Mouse (Mus musculus) left cerebral cortex, postnatal 4 days (tissue): Measurements from ENCODE around the gene Cxcl9. TPM values are rescaled to one million over a fixed set of nuclear protein-coding genes. Genes with fewer than 3 reads are reported as not detected.

Experiments
- DNase-seq: peaks from one replicate; pipeline ENCODE4 v3.0.0-alpha.2; 2022
- intact Hi-C: fragments of 180-260 bp; cut with DNase I; formaldehyde crosslinking; loops from one replicate; pipeline ENCODE4 v1.15.1; 2025
- total RNA-seq, 2 experiments: library from RNA; stranded (reverse); gene quantifications; 2 replicates each; pipeline ENCODE4 v1.2.3; 2021

The Cxcl9 gene
- total RNA-seq, 2 experiments from 2014 or later, result not detected

DNA sequence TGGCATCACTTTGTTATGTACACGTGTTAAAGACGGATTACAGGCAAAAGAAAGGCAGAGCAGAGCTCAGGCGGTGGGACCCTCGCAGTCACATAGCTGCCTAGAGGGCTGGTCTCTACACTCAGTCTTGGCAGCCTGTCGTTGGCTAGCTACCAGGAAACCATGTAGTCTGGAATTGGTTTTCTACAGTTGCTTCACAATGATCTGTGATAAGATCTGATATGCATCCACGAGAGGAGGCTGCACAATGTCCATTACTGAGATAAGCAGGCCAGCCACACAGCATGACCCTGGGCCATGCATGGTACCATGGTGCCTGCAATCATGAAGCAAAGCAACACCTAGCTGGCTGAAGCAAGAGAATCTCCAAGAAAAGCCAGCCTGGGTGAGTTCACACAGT, 40.0 kb downstream of the Cxcl9 start:
- intact Hi-C loops, result no loop called here
- DNase-seq, result no peak

DNA sequence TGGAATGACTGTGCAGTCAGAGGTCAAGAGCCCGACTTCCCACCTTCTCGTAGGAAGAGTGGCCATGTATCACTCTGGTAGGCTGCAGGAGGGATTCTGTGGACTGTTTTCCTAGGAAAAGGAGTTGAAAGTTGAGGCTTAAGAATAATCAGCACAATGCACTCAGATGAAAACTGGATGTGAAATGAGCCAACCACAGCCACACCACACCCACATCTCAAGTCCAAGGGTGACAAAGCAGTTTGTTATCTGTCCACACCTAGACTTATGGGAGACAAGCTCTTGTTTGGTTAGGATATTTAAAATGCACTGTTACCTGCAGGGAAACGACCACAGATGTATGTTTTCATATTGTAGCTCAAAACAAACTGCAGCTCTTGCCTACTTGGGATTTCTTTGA, 44.8 kb downstream of the Cxcl9 start:
- DNase-seq, result no peak
- intact Hi-C loops, result no loop called here

DNA sequence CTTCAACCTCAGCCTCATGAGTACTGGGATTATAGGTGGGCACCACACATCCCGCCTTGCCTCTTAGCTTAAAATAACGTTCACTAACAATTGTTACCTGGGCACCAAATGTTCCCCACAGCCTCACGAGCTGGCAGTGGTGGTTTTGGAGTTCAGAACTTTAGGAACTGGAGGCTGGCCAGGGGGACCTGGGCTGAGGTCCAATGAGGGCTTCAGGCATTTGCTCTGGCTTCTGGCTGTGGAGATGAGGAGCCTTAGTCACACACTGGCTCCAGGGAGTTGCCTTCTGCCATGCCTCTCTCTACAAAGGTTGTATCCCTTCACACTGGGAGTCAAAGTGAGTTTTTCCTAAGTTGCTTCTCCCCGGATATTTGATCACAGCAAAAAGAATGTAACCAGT, 45.3 kb downstream of the Cxcl9 start:
- DNase-seq, result no peak
- intact Hi-C loops, result no loop called here

DNA sequence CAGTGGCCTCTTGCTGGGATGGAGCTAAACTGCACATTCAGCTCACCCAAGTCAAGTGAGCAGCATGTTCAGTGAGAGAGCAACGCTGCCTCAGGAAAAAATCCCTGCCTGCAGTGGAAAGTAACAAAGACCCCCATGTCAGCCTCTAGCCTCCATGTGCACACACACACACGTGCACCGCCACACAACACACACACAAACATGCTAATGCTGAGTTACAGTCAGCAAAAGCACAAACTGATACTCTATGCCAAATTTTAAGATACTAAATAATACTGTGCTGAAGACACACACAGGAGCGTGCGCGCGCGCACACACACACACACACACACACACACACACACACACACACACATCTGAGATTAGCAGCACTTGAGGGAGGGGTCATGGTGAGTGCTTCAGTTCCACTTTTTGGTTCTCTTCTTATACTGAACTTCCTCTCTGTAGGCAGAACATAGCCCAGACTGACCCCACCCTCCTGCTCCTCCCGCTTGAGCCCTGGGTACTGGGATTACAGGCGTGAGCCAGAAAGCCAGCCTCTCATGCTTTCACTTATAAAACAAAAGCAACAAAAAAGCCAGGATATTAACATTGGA, 48.8 kb downstream of the Cxcl9 start:
- DNase-seq, result no peak
- intact Hi-C loops, result no loop called here

DNA sequence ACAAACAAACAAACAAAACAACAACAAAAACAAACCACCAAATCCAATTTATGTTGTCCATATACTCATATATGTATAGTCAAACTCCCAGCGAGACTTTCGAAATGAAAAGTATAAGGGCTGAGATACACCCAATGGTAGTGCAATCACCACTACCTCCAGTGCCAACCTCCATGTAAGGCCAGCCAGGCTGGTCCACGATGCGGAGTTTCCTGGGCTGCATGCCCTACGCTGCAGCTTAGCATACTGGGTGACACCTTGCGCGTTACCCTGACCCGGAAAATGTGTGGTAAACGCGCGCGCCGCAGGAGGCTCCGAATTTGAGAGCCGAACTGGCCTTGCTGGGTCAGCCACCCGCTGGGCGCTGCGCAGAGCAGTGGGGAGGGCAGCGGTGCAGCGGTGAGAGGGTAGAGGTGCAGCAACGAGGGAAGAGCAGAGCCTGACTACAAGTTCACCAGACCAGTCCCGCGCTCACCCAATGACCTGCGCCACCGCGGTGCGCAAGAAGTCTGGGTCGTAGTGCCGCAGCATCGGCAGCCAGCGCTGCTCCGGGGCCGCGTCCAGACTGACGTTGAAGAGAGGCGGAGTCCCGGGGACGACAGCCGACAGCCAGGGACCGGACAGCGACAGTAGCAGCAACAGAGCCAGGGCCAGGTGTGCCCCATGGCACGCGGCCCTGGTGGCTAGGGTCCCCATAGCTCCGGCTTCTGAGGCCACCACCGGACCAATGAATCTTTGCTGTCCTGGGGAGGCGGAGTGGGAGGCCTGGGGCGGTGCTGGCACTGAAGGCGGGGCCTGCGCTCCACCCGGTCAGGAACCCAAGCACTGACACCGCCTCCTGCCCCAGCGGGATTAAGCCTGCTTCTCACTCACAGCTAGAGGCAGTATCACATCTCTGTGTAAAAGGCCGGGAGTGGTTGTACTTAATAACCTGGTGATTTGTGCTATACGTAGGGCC, 50.2 kb downstream of the Cxcl9 start, which contains the start of gene Naaa:
Gene Naaa (minus strand): TSS at position 734 of the 958 bp plus-strand sequence.
- intact Hi-C loops, result no loop called here
- DNase-seq, result peak; percentile 74

Other genes starting within 250 kb of the Cxcl9 start
- gene G3bp2, start 244.4 kb downstream of the Cxcl9 start, total RNA-seq, result 100 to 1,000 TPM; 201 to 203 TPM
- gene Uso1, start 190.1 kb downstream of the Cxcl9 start, total RNA-seq, result 10 to 100 TPM; 62.2 to 65.0 TPM
- not detected for gene U90926, start 112.7 kb downstream of the Cxcl9 start, total RNA-seq
- under 1 TPM in 1 of 2 experiments, not detected in 1; 0.34 TPM for gene Ppef2, start 71.8 kb downstream of the Cxcl9 start, total RNA-seq
- gene Naaa, start 49.9 kb downstream of the Cxcl9 start, total RNA-seq, result 10 to 100 TPM; 11.9 to 13.9 TPM
- gene Sdad1, start 17.6 kb downstream of the Cxcl9 start, total RNA-seq, result 10 to 100 TPM; 28.2 to 31.0 TPM
- gene Art3, start 3.7 kb upstream of the Cxcl9 start, total RNA-seq, result 1 to 10 TPM; 4.1 to 5.6 TPM
- not detected for gene Cxcl10, start 20.8 kb upstream of the Cxcl9 start, total RNA-seq
- gene Nup54, start 107.1 kb upstream of the Cxcl9 start, total RNA-seq, result 10 to 100 TPM; 50.7 to 60.8 TPM
- gene Scarb2, start 178.8 kb upstream of the Cxcl9 start, total RNA-seq, result 100 to 1,000 TPM; 112 to 115 TPM
- under 1 TPM; 0.42 to 0.60 TPM for gene Fam47e, start 227.0 kb upstream of the Cxcl9 start, total RNA-seq